Mouse (Mus musculus): ENCODE measurements at regions not wholly inside any gene's neighbourhood (a gene's known extent, or its start where the extent isn't known, plus 50 kb on each side); places are given as distances from the start of the nearest gene placed in this dataset.

- Histone ChIP-seq H3K27me3 (no peaks in the 10 kb centered on the region), H3K4me1 (no peaks in the 10 kb centered on the region), H3K27ac (no peak overlapping the region), H3K4me2 (no peak overlapping the region), H3K9ac (no peak overlapping the region), H3K9me3 (replicated peaks) (no peaks in the 10 kb centered on the region), H3K4me3 (no peak overlapping the region), H3K36me3 (ENCODE audit: poor library complexity, severe bottlenecking) (no peaks in the 10 kb centered on the region)
- WGBS, result 91% methylated on average over 5 of the region's 5 CpGs
- ATAC-seq, result no peak
Observed at GRCm38 (mm10) chr1:152152474-152152873, 62.5 kb upstream of the 1700025G04Rik start.

- 77% methylated on average over 3 of the region's 3 CpGs for WGBS
- Histone ChIP-seq H3K4me1 (no peaks in the 10 kb centered on the region), H3K4me2 (no peak overlapping the region), H3K36me3 (ENCODE audit: poor library complexity, severe bottlenecking) (no peaks in the 10 kb centered on the region), H3K9me3 (replicated peaks) (no peaks in the 10 kb centered on the region; the same call in 1 of the 2 replicates), H3K27me3 (no peaks in the 10 kb centered on the region), H3K27ac (no peak overlapping the region), H3K9ac (no peak overlapping the region), H3K4me3 (no peak overlapping the region)
- no peak for ATAC-seq
Observed at GRCm38 (mm10) chr1:152148731-152149130, 58.8 kb upstream of the 1700025G04Rik start.

- H3K4me2 ChIP-seq, result no peak overlapping the region
- H3K9me3 ChIP-seq (replicated peaks), result no peaks in the 10 kb centered on the region
- no peaks in the 10 kb centered on the region for H3K27me3 ChIP-seq
- no peaks in the 10 kb centered on the region for H3K36me3 ChIP-seq (ENCODE audit: poor library complexity, severe bottlenecking)
- WGBS, result 85% methylated on average over 5 of the region's 5 CpGs
- no peak overlapping the region for H3K9ac ChIP-seq
- no peak overlapping the region for H3K4me3 ChIP-seq
- no peak overlapping the region for H3K27ac ChIP-seq
- no peaks in the 10 kb centered on the region for H3K4me1 ChIP-seq
- no peak for ATAC-seq
Observed at GRCm38 (mm10) chr1:152140175-152140574, 50.2 kb upstream of the 1700025G04Rik start.
